Mouse (Mus musculus) ES-E14 (cell line): ENCODE measurements around the gene Cmip. TPM values are rescaled to one million over a fixed set of nuclear protein-coding genes. Genes with fewer than 3 reads are reported as not detected.

Experiments
- DNase-seq: peaks from one replicate; pipeline ENCODE4 v3.0.0-alpha.2; 2013; ENCODE audit warnings: low read depth, low spot score
- H3K27ac ChIP-seq: 2 replicates; pipeline ENCODE4 v1.5.1; 2012; ENCODE audit warnings: low read depth, mild to moderate bottlenecking, low read length, moderate library complexity, mixed read lengths; ENCODE audit not compliant: poor library complexity, insufficient read depth, severe bottlenecking
- H3K36me3 ChIP-seq: 2 replicates; pipeline ENCODE4 v1.6.1; 2012; ENCODE audit warnings: mild to moderate bottlenecking, low read length, moderate library complexity, mixed read lengths; ENCODE audit not compliant: control insufficient read depth, poor library complexity, insufficient read depth, severe bottlenecking
- H3K4me1 ChIP-seq, 2 experiments: fragments of 150-350 bp in 1 of 2; sonication (generic) in 1 of 2; 2 replicates each; pipeline ENCODE4 v1.6.1; 2012; ENCODE audit warnings: low read length in 2 of 2, mild to moderate bottlenecking in 1 of 2, mixed read lengths in 1 of 2; ENCODE audit not compliant: control insufficient read depth in 2 of 2, insufficient read depth in 2 of 2, poor library complexity in 1 of 2
- H3K4me3 ChIP-seq, 2 experiments: fragments of 150-350 bp in 1 of 2; sonication (generic) in 1 of 2; 2 replicates each; pipeline ENCODE4 v1.5.1; 2012; ENCODE audit warnings: low read length in 2 of 2, low read depth in 1 of 2, mild to moderate bottlenecking in 1 of 2, mixed read lengths in 1 of 2; ENCODE audit not compliant: insufficient read depth in 1 of 2, poor library complexity in 1 of 2, severe bottlenecking in 1 of 2
- H3K9ac ChIP-seq: 2 replicates; pipeline ENCODE4 v1.6.1; 2012; ENCODE audit warnings: low read depth, mild to moderate bottlenecking, low read length, mixed read lengths; ENCODE audit not compliant: poor library complexity, insufficient read depth, severe bottlenecking
- H3K9me3 ChIP-seq: fragments of 150-350 bp; sonication (generic); 2 replicates; pipeline ENCODE4 v1.6.1; 2012; ENCODE audit warnings: low read depth, mild to moderate bottlenecking, low read length; ENCODE audit not compliant: control insufficient read depth, insufficient read depth
- CHD2 ChIP-seq: IDR thresholded peaks from 2 replicates; pipeline ENCODE4 v1.6.1; 2014; ENCODE audit warnings: mild to moderate bottlenecking, low read depth, low read length, inconsistent platforms
- HCFC1 ChIP-seq: IDR thresholded peaks from 2 replicates; pipeline ENCODE4 v1.6.1; 2012; ENCODE audit warnings: low read length, inconsistent platforms, borderline replicate concordance; ENCODE audit not compliant: insufficient read depth
- MAFK ChIP-seq: IDR thresholded peaks from 2 replicates; pipeline ENCODE4 v1.6.1; 2014; ENCODE audit warnings: mild to moderate bottlenecking, low read depth, low read length, inconsistent platforms; ENCODE audit not compliant: insufficient read depth
- ZC3H11A ChIP-seq: IDR thresholded peaks from 2 replicates; pipeline ENCODE4 v1.6.1; 2012; ENCODE audit warnings: low read depth, mild to moderate bottlenecking, inconsistent platforms, low read length, borderline replicate concordance
- ZNF384 ChIP-seq: IDR thresholded peaks from 2 replicates; pipeline ENCODE4 v1.6.1; 2012; ENCODE audit warnings: low read depth, low read length, inconsistent platforms
- in situ Hi-C, 2 experiments: fragments of 600-800 bp; cut with MboI; formaldehyde crosslinking; loops; one replicate each; pipeline ENCODE4 v1.15.1; 2025; ENCODE audit warnings: low sequenced_read_pairs in 2 of 2, inconsistent platforms in 1 of 2; ENCODE audit not compliant: unreplicated experiment in 2 of 2
- total RNA-seq: library from RNA; depleted of rRNA; stranded (reverse); fragments of 300-350 nt; gene quantifications from 2 replicates; pipeline ENCODE4 v1.2.3, GENCODE M21; 2012

Gene Cmip
- total RNA-seq, 1 experiment: 26.3 TPM

- H3K4me1 ChIP-seq: peaks cover 3 to 41% of the 10 kb centered on the region in 2 experiments; a peak in 3 of 4 replicates
Measured at GRCm38 (mm10) chr8:117261702-117262101, 4.8 kb downstream of the Cmip start.

GRCm38 (mm10) chr8:117262685-117263084, 5.8 kb downstream of the Cmip start:
- H3K36me3 ChIP-seq: peaks cover 2% of the 10 kb centered on the region; the same call in 1 of the 2 replicates
- TF ChIP-seq MAFK (no peak), ZC3H11A (no peak), ZNF384 (no peak), HCFC1 (no peak), CHD2 (no peak)
- no peak overlapping the region for H3K27ac ChIP-seq
- in situ Hi-C loops: no loop called here
- no peak overlapping the region for H3K9ac ChIP-seq
- H3K4me1 ChIP-seq: peaks cover 3 to 46% of the 10 kb centered on the region in 2 experiments; a peak in 3 of 4 replicates
- no peak for DNase-seq
- no peak overlapping the region for H3K4me3 ChIP-seq
- no peaks in the 10 kb centered on the region for H3K9me3 ChIP-seq

More at GRCm38 (mm10) chr8:117261702-117262101, 4.8 kb downstream of the Cmip start:
- no peak for TF ChIP-seq MAFK
- TF ChIP-seq ZC3H11A: no peak
- no peak for TF ChIP-seq HCFC1
- TF ChIP-seq ZNF384: no peak
- no peak for TF ChIP-seq CHD2
- no peaks in the 10 kb centered on the region for H3K9me3 ChIP-seq
- DNase-seq: no peak
- H3K4me3 ChIP-seq: no peak overlapping the region; a peak in 1 of 4 replicates
- peaks cover 2% of the 10 kb centered on the region; the same call in 1 of the 2 replicates for H3K36me3 ChIP-seq
- in situ Hi-C loops: no loop called here
- H3K9ac ChIP-seq: no peak overlapping the region
- H3K27ac ChIP-seq: no peak overlapping the region

GRCm38 (mm10) chr8:117263442-117263841, 6.6 kb downstream of the Cmip start:
- TF ChIP-seq MAFK (no peak), HCFC1 (no peak), ZNF384 (no peak)
- in situ Hi-C loops: no loop called here
- Histone ChIP-seq H3K9ac (no peak overlapping the region), H3K36me3 (no peaks in the 10 kb centered on the region; the same call in 1 of the 2 replicates), H3K4me1 (peaks cover 3 to 46% of the 10 kb centered on the region in 2 experiments; a peak in 3 of 4 replicates), H3K4me3 (no peak overlapping the region), H3K27ac (no peak overlapping the region), H3K9me3 (no peaks in the 10 kb centered on the region)
- DNase-seq: no peak

- H3K4me3 ChIP-seq: no peak overlapping the region
- no peak for DNase-seq
- in situ Hi-C loops: no loop called here
- no peak overlapping the region for H3K27ac ChIP-seq
- H3K4me1 ChIP-seq: peaks cover 3 to 38% of the 10 kb centered on the region in 2 experiments; a peak in 3 of 4 replicates
- no peak overlapping the region for H3K9ac ChIP-seq
- no peaks in the 10 kb centered on the region for H3K9me3 ChIP-seq
- TF ChIP-seq CHD2: no peak
- no peak for TF ChIP-seq ZC3H11A
- TF ChIP-seq HCFC1: no peak
- H3K36me3 ChIP-seq: peaks cover 2% of the 10 kb centered on the region; the same call in 1 of the 2 replicates
Measured at GRCm38 (mm10) chr8:117265079-117265478, 8.2 kb downstream of the Cmip start.
